Mouse (Mus musculus): ENCODE measurements around the gene Cd44. TPM values are rescaled to one million over a fixed set of nuclear protein-coding genes. Genes with fewer than 3 reads are reported as not detected.

Gene Cd44
- polyA plus RNA-seq, 1 experiment = 0.15 TPM

- H3K27ac ChIP-seq (ENCODE audit: control insufficient read depth, insufficient read depth, low read depth, low read length) = no peak overlapping the region
- TF ChIP-seq POLR2A (IDR thresholded peaks at IDR 0.05; ENCODE audit: control insufficient read depth, low read depth, low read length) = no peak
- no peak for TF ChIP-seq CTCF (IDR thresholded peaks at IDR 0.05; ENCODE audit: control insufficient read depth, insufficient read depth, insufficient replicate concordance, low read depth, low read length)
- H3K4me1 ChIP-seq (ENCODE audit: control insufficient read depth, insufficient read depth, low read length) = no peaks in the 10 kb centered on the region
- H3K27me3 ChIP-seq (ENCODE audit: control insufficient read depth, insufficient read depth, low read length) = no peaks in the 10 kb centered on the region
- no peaks in the 10 kb centered on the region for H3K36me3 ChIP-seq (ENCODE audit: control insufficient read depth, insufficient read depth, low read length)
- H3K4me3 ChIP-seq (ENCODE audit: control insufficient read depth, low read depth, low read length) = no peak overlapping the region
These were observed 75.4 kb downstream of the Cd44 start for GRCm38 (mm10) chr2:102825961-102826633.

- no peaks in the 10 kb centered on the region for H3K27me3 ChIP-seq (ENCODE audit: control insufficient read depth, insufficient read depth, low read length)
- TF ChIP-seq CTCF (IDR thresholded peaks at IDR 0.05; ENCODE audit: control insufficient read depth, insufficient read depth, insufficient replicate concordance, low read depth, low read length) = no peak
- TF ChIP-seq POLR2A (IDR thresholded peaks at IDR 0.05; ENCODE audit: control insufficient read depth, low read depth, low read length) = no peak
- no peaks in the 10 kb centered on the region for H3K36me3 ChIP-seq (ENCODE audit: control insufficient read depth, insufficient read depth, low read length)
- H3K27ac ChIP-seq (ENCODE audit: control insufficient read depth, insufficient read depth, low read depth, low read length) = no peak overlapping the region
- H3K4me3 ChIP-seq (ENCODE audit: control insufficient read depth, low read depth, low read length) = no peak overlapping the region
- H3K4me1 ChIP-seq (ENCODE audit: control insufficient read depth, insufficient read depth, low read length) = no peaks in the 10 kb centered on the region
These were observed 79.4 kb downstream of the Cd44 start for GRCm38 (mm10) chr2:102822036-102822435.

DNA sequence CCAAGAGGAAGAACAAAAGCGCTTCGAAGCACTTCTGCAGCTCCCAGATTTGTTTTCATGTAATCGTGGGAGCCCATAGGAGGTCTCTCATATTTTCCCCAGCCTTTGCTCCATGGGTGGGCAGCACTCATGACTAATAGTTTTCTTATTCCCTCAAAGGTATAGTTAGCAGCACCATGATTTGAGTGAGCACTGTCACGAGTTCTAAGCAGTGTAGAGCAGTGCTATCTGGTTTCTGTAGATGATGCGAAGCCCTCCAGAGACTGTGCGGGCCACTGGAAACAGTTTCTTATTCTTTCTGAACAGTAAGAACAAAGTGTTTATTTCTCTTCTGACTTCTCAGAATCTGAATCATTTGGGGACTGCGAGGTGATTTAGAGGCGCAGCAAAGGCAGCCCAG lies 80.7 kb downstream of the Cd44 start:
- Histone ChIP-seq H3K36me3 (ENCODE audit: control insufficient read depth, insufficient read depth, low read length) (no peaks in the 10 kb centered on the region), H3K27ac (ENCODE audit: control insufficient read depth, insufficient read depth, low read depth, low read length) (no peak overlapping the region), H3K4me1 (ENCODE audit: control insufficient read depth, insufficient read depth, low read length) (no peaks in the 10 kb centered on the region), H3K27me3 (ENCODE audit: control insufficient read depth, insufficient read depth, low read length) (no peaks in the 10 kb centered on the region), H3K4me3 (ENCODE audit: control insufficient read depth, low read depth, low read length) (no peak overlapping the region)
- TF ChIP-seq POLR2A (IDR thresholded peaks at IDR 0.05; ENCODE audit: control insufficient read depth, low read depth, low read length) = no peak
- TF ChIP-seq CTCF (IDR thresholded peaks at IDR 0.05; ENCODE audit: control insufficient read depth, insufficient read depth, insufficient replicate concordance, low read depth, low read length) = no peak

GRCm38 (mm10) chr2:102820225-102820711 lies 81.2 kb downstream of the Cd44 start:
- H3K4me3 ChIP-seq (ENCODE audit: control insufficient read depth, low read depth, low read length) = no peak overlapping the region
- no peaks in the 10 kb centered on the region for H3K27me3 ChIP-seq (ENCODE audit: control insufficient read depth, insufficient read depth, low read length)
- H3K36me3 ChIP-seq (ENCODE audit: control insufficient read depth, insufficient read depth, low read length) = no peaks in the 10 kb centered on the region
- H3K27ac ChIP-seq (ENCODE audit: control insufficient read depth, insufficient read depth, low read depth, low read length) = no peak overlapping the region
- no peaks in the 10 kb centered on the region for H3K4me1 ChIP-seq (ENCODE audit: control insufficient read depth, insufficient read depth, low read length)
- TF ChIP-seq POLR2A (IDR thresholded peaks at IDR 0.05; ENCODE audit: control insufficient read depth, low read depth, low read length) = no peak
- TF ChIP-seq CTCF (IDR thresholded peaks at IDR 0.05; ENCODE audit: control insufficient read depth, insufficient read depth, insufficient replicate concordance, low read depth, low read length) = no peak

DNA sequence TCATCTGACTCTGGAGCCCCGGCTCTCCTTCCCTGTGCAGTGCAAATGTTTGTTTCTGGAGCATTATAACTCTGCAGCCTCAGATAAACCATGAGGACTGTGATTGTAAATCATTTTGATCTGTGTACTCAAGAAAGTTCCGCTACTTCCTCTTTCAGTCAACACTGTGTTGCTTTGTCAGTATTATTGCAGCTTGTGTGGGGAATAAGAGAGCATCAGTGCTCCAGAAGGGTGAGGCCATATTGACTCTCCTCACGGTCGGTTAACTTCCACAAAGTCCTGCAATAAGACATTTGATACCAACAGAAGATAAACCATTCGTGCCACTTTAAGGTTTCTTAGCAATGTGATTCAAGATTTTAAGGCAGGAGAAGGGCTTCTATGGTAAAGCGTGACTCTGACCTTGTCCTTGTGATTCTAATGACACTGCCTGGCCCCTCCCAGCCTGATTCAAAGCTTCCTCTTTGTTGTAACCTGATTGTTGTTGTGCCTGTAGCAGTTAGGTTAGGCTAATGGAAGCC lies 86.1 kb downstream of the Cd44 start:
- H3K4me3 ChIP-seq (ENCODE audit: control insufficient read depth, low read depth, low read length) = no peak overlapping the region
- TF ChIP-seq POLR2A (IDR thresholded peaks at IDR 0.05; ENCODE audit: control insufficient read depth, low read depth, low read length) (no peak), CTCF (IDR thresholded peaks at IDR 0.05; ENCODE audit: control insufficient read depth, insufficient read depth, insufficient replicate concordance, low read depth, low read length) (no peak)
- H3K4me1 ChIP-seq (ENCODE audit: control insufficient read depth, insufficient read depth, low read length) = no peaks in the 10 kb centered on the region
- no peaks in the 10 kb centered on the region for H3K27me3 ChIP-seq (ENCODE audit: control insufficient read depth, insufficient read depth, low read length)
- no peaks in the 10 kb centered on the region for H3K36me3 ChIP-seq (ENCODE audit: control insufficient read depth, insufficient read depth, low read length)
- no peak overlapping the region for H3K27ac ChIP-seq (ENCODE audit: control insufficient read depth, insufficient read depth, low read depth, low read length)

GRCm38 (mm10) chr2:102812756-102813155 lies 88.7 kb downstream of the Cd44 start:
- H3K4me3 ChIP-seq (ENCODE audit: control insufficient read depth, low read depth, low read length) = no peak overlapping the region
- H3K27me3 ChIP-seq (ENCODE audit: control insufficient read depth, insufficient read depth, low read length) = no peaks in the 10 kb centered on the region
- H3K27ac ChIP-seq (ENCODE audit: control insufficient read depth, insufficient read depth, low read depth, low read length) = no peak overlapping the region
- no peak for TF ChIP-seq CTCF (IDR thresholded peaks at IDR 0.05; ENCODE audit: control insufficient read depth, insufficient read depth, insufficient replicate concordance, low read depth, low read length)
- no peak for TF ChIP-seq POLR2A (IDR thresholded peaks at IDR 0.05; ENCODE audit: control insufficient read depth, low read depth, low read length)
- H3K36me3 ChIP-seq (ENCODE audit: control insufficient read depth, insufficient read depth, low read length) = no peaks in the 10 kb centered on the region
- H3K4me1 ChIP-seq (ENCODE audit: control insufficient read depth, insufficient read depth, low read length) = no peaks in the 10 kb centered on the region

- no peak for TF ChIP-seq CTCF (IDR thresholded peaks at IDR 0.05; ENCODE audit: control insufficient read depth, insufficient read depth, insufficient replicate concordance, low read depth, low read length)
- no peak for TF ChIP-seq POLR2A (IDR thresholded peaks at IDR 0.05; ENCODE audit: control insufficient read depth, low read depth, low read length)
- Histone ChIP-seq H3K27me3 (ENCODE audit: control insufficient read depth, insufficient read depth, low read length) (no peaks in the 10 kb centered on the region), H3K27ac (ENCODE audit: control insufficient read depth, insufficient read depth, low read depth, low read length) (no peak overlapping the region), H3K36me3 (ENCODE audit: control insufficient read depth, insufficient read depth, low read length) (no peaks in the 10 kb centered on the region), H3K4me1 (ENCODE audit: control insufficient read depth, insufficient read depth, low read length) (no peaks in the 10 kb centered on the region), H3K4me3 (ENCODE audit: control insufficient read depth, low read depth, low read length) (no peak overlapping the region)
These were observed 92.0 kb downstream of the Cd44 start for GRCm38 (mm10) chr2:102809436-102809835.
